In the genomic region with DNA sequence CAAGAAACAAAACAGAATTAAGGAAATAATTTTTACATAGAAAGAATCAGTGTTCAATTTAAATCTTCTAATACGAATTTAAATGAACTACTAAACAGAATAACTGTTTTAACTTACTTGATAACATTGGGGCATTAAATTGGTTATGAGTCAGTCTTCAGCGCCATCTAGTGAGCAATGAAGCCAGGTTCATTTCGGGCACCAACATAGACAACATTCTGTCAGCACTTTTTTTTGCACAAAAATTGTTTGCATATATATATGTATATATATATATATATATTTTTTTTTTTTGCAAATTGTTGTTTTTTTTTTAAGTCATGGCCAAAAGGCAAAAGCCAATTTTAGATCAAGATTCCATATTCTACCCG, we compare ENCODE assay signal across 9 mouse cellular contexts.
DNase-seq lines count a peak whose midpoint lies in the region; ATAC-seq and TF ChIP-seq lines count a peak whose summit lies in the region.
"Had no signal": no experiment of that assay in that cellular context is flagged by ENCODE, and none has a peak within 500 bp of the region (broad histone marks: within the 10 kb centered on the region; RNA-seq: fewer than 3 reads in every experiment).

No protein-coding gene starts in this region.

- no peaks in the 10 kb centered on the region for H3K4me1 ChIP-seq in hindbrain, embryonic 14.5 days (replicated peaks; ENCODE audit: control insufficient read depth, insufficient read depth, low read length)
- no peaks in the 10 kb centered on the region for H3K4me1 ChIP-seq in hindbrain, embryonic 12.5 days
- H3K4me1 ChIP-seq in cortical plate, adult 2 months (ENCODE audit: control insufficient read depth, insufficient read depth, low read length) = no peaks in the 10 kb centered on the region
- H3K4me1 ChIP-seq in midbrain, embryonic 13.5 days (replicated peaks) = no peaks in the 10 kb centered on the region
- H3K4me1 ChIP-seq: embryonic facial prominence, embryonic 13.5 days had no signal

- no peaks in the 10 kb centered on the region for H3K36me3 ChIP-seq in hindbrain, embryonic 14.5 days (replicated peaks; ENCODE audit: control insufficient read depth, insufficient read depth)
- no peaks in the 10 kb centered on the region for H3K36me3 ChIP-seq in hindbrain, embryonic 12.5 days
- H3K36me3 ChIP-seq in midbrain, embryonic 13.5 days = no peaks in the 10 kb centered on the region
- H3K36me3 ChIP-seq: embryonic facial prominence, embryonic 13.5 days had no signal

- WGBS in hindbrain, embryonic 14.5 days = 43% methylated on average over 4 of the region's 4 CpGs
- 48% methylated on average over 4 of the region's 4 CpGs for WGBS in hindbrain, embryonic 12.5 days
- 45% methylated on average over 4 of the region's 4 CpGs for WGBS in midbrain, embryonic 13.5 days

- peak; percentile 66 for TF ChIP-seq CTCF in cortical plate, adult 2 months (IDR thresholded peaks at IDR 0.05; ENCODE audit: extremely low read depth, insufficient read depth, low read length)
- TF ChIP-seq CTCF in layer of hippocampus, adult 2 months (conservative IDR thresholded peaks at IDR 0.05) = peak; percentile 90

- no peak for ATAC-seq in hindbrain, embryonic 14.5 days (ENCODE audit: low FRiP score)
- ATAC-seq in hindbrain, embryonic 12.5 days (ENCODE audit: low FRiP score) = no peak
- ATAC-seq in midbrain, embryonic 13.5 days = no peak

- no peak overlapping the region for H3K4me2 ChIP-seq in hindbrain, embryonic 14.5 days (replicated peaks)
- no peak overlapping the region for H3K4me2 ChIP-seq in hindbrain, embryonic 12.5 days (replicated peaks)
- H3K4me2 ChIP-seq in midbrain, embryonic 13.5 days (replicated peaks) = no peak overlapping the region
- H3K4me2 ChIP-seq: embryonic facial prominence, embryonic 13.5 days had no signal

- no peak for TF ChIP-seq POLR2A in cortical plate, adult 2 months (IDR thresholded peaks at IDR 0.05; ENCODE audit: extremely low read depth, insufficient read depth, low read length)

- no peak overlapping the region for H3K27ac ChIP-seq in hindbrain, embryonic 14.5 days
- H3K27ac ChIP-seq in hindbrain, embryonic 12.5 days = no peak overlapping the region
- no peak overlapping the region for H3K27ac ChIP-seq in cortical plate, adult 2 months (ENCODE audit: insufficient read depth, low read length)
- no peak overlapping the region for H3K27ac ChIP-seq in layer of hippocampus, adult 2 months
- H3K27ac ChIP-seq in midbrain, embryonic 13.5 days = no peak overlapping the region
- H3K27ac ChIP-seq: embryonic facial prominence, embryonic 13.5 days had no signal

- no peaks in the 10 kb centered on the region for H3K27me3 ChIP-seq in hindbrain, embryonic 14.5 days (ENCODE audit: control insufficient read depth, insufficient read depth, low read length)
- H3K27me3 ChIP-seq in hindbrain, embryonic 12.5 days = no peaks in the 10 kb centered on the region
- H3K27me3 ChIP-seq in midbrain, embryonic 13.5 days = no peaks in the 10 kb centered on the region
- H3K27me3 ChIP-seq: embryonic facial prominence, embryonic 13.5 days had no signal

- peak; percentile 84 for DNase-seq in hindbrain, embryonic 14.5 days (ENCODE audit: low spot score)
- peak; percentile 81 for DNase-seq in 3T3-L1 (ENCODE audit: low read depth, low spot score)
- peak; percentile 76 for DNase-seq in CD4-positive, CD25-positive, alpha-beta regulatory T cell, adult 2 months (ENCODE audit: low read depth, low spot score)
- DNase-seq in layer of hippocampus, adult 2 months (ENCODE audit: low spot score in 2 of 2) = peak in 1 of 2 experiments; percentile 54
- peak; percentile 31 for DNase-seq in right cerebral cortex, postnatal 14 days

- 0 out of 2 replicates have a peak, but pooled peaks cover 2% of the 10 kb centered on the region for H3K9me3 ChIP-seq in hindbrain, embryonic 14.5 days (ENCODE audit: control insufficient read depth, low read length)
- H3K9me3 ChIP-seq in hindbrain, embryonic 12.5 days (replicated peaks) = no peaks in the 10 kb centered on the region
- H3K9me3 ChIP-seq in midbrain, embryonic 13.5 days = no peaks in the 10 kb centered on the region
- H3K9me3 ChIP-seq: embryonic facial prominence, embryonic 13.5 days had no signal

- H3K9ac ChIP-seq in hindbrain, embryonic 14.5 days = no peak overlapping the region
- no peak overlapping the region for H3K9ac ChIP-seq in hindbrain, embryonic 12.5 days
- H3K9ac ChIP-seq in midbrain, embryonic 13.5 days (replicated peaks) = no peak overlapping the region
- H3K9ac ChIP-seq: embryonic facial prominence, embryonic 13.5 days had no signal

- H3K4me3 ChIP-seq in hindbrain, embryonic 14.5 days (replicated peaks; ENCODE audit: low read length) = no peak overlapping the region
- no peak overlapping the region for H3K4me3 ChIP-seq in hindbrain, embryonic 12.5 days
- H3K4me3 ChIP-seq in cortical plate, adult 2 months (ENCODE audit: insufficient read depth, low read length) = no peak overlapping the region
- no peak overlapping the region for H3K4me3 ChIP-seq in layer of hippocampus, adult 2 months
- H3K4me3 ChIP-seq in midbrain, embryonic 13.5 days (replicated peaks) = no peak overlapping the region
- H3K4me3 ChIP-seq: embryonic facial prominence, embryonic 13.5 days had no signal
